Mouse (Mus musculus): ENCODE measurements around the gene Nup35. TPM values are rescaled to one million over a fixed set of nuclear protein-coding genes. Genes with fewer than 3 reads are reported as not detected.

Nup35 gene
- 21.4 TPM for polyA plus RNA-seq (2017; shearing (Covaris generic))

GRCm38 (mm10) chr2:80616854-80617737, at the start of gene Nup35, which contains the start of gene Dusp19:
Gene Nup35 (plus strand): TSS chr2:80617236.
Gene Dusp19 (plus strand): TSS chr2:80617045.

DNA sequence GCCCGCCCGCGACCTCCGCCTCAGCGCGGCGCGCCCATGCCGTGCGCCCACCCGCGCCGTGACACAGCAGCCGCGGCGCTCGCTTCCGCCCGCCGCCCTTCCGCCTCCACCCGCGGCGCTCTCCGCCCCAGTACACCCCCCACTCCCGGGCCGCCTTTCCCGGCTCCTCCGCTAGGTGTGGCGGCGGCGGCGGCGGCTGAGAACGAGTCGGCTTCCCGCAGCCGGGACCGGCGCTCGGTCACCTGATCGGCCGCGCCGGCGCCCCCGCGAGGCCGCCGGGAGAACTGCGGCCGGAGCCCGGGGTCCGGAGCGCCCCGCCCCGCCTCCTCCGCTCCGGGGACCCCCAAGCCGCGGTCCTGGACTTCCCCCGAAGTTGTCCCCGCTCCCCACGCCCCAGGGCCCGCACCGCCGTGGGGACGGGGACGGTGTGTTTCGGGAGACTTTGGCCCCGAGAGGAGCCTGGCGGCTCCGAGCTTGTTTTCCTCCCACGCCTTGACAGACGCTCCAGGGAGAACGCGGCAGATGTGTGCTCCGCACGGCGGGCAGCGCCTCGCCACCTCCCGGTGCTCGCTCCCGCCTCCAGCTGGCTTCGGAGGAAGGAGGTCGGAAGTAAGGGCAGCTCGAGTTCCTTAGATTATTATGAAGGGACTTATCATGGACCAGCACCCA, 35.9 kb upstream of the Nup35 start, which contains the start of gene Nckap1:
TSS of gene Nckap1 (minus strand) at position 338 of the 669 bp plus-strand sequence.

Other genes starting within 250 kb of the Nup35 start
- not detected for gene Frzb, start 169.6 kb upstream of the Nup35 start, polyA plus RNA-seq (2017; shearing (Covaris generic))
- gene Nckap1, start 35.9 kb upstream of the Nup35 start, polyA plus RNA-seq (2017; shearing (Covaris generic)), result 13.2 TPM
- 8.3 TPM for gene Dusp19, start 191 bp upstream of the Nup35 start, polyA plus RNA-seq (2017; shearing (Covaris generic))

All from naive thymus-derived CD4-positive, alpha-beta T cell, adult 5 months (primary cell).